Mouse (Mus musculus): ENCODE data around the gene Klk5.
A peak's percentile ranks its signal among the peaks of the same experiment; 100 is the strongest.

Klk5 gene

DNA sequence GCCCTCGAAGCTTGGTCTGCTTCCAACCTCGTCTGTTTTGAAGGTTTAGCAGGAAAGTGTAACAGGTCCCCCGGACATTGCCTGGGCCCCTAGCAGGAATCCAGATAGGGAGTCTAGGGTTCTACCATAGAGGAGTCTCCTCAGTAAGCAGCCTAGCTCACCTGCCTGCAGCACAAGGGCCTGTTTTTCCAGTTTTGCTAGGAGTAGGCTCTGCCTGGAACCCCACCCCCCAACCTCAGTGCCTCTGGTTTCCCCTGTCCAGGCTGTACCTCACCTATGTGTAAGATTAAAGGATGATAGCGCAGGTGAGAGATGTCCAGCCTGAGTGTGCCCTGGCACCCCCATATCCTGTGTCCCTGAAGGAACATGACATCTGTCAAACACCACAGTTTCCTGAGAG, 34.7 kb downstream of the Klk5 start:
- no peak for DNase-seq (ENCODE audit: low spot score)

DNA sequence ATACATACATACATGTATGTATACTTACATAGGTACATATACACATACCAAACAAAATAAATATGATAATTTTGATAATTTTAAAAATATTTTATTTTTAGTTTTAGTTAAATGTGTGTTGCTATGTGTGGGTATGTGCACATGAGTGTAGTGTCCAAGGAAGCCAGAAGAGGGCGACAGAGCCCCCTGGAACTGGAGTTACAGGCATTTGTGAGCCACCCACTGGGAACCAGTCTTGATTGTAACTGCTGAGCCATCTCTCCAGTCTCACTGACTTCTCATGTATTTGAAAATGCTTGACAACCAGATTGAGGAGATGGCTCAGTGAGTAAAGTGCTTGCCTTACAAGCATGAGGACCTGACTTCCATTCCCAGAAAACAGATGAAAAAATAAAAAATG, 36.5 kb downstream of the Klk5 start:
- no peak for DNase-seq (ENCODE audit: low spot score)

DNA sequence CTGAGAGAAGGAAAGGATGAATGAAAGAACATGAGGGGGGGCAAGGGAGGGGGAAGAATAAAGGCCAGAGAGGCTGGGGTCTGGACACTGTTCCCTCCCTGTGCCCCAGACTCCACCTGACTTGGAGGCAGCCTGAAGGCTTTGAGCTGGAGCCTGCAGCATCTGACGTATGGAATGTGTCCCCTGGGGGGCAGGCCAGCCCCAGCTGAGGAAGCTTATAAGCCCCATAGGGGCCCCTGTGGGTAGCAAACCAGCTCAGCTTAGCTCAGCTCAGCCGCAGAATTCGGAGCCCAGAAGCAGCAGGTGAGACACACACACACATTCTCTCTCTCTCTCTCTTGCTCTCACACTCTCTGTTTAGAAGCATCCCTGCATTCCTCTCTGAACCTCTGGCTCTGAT, 39.1 kb downstream of the Klk5 start, which contains the start of gene Klk4:
Klk4 (plus strand) TSS at position 249 of the 400 bp plus-strand sequence.
- DNase-seq (ENCODE audit: low spot score): no peak

DNA sequence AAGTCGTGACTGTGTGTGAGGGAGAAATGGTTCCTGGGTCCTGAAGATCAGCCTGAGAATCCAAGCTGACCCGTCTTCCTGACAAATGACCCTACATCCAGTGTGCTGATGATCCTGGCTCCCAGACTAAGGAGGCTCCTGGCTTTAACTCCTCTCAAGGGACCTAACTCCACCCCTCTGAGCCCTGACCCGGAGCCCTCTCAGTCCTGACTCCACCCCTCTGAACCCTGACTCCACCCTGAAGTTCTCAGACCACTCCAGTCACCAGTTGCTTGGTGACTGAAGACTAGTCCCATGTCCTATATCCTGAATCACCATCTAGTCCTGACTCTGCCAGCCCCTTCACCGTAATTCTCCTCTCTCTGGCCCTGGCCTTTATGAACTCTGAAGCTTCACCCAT, 40.6 kb downstream of the Klk5 start:
- DNase-seq (ENCODE audit: low spot score): no peak

DNA sequence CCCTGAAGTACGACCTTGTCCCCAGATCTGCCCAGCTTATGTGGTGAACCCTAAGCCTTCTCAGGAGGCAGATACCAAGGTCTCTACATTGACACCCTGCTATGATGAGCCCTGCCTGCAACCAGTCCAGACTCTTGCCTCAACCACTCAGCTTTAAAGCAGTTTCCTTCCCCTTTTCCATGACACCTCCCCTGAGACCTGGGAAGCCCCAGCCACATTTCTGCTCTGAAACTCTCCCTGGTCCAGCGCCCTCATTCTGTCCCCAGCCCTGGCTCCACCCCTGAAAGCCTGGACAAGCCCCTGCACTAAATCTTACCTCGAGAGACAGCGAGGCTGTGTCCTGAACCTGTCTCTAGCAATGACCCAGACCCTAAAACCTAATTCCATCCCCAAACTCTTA, 41.0 kb downstream of the Klk5 start:
- no peak for DNase-seq (ENCODE audit: low spot score)

DNA sequence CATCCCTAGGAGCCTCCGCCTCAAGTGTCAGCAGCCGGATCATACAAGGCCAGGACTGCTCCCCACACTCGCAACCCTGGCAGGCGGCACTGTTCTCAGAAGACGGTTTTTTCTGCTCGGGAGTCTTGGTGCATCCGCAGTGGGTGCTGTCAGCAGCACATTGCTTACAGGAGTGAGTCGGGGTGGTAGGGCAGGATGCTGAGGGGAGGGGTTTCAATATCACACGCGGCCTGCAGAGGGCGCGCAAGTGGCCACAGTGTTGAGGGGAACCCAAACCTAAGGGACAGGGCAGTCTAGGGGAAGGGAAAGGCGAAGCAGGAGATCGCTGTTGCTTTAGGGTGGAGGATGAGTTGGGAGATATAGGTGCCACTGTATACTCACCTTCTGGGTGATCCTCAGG, 41.8 kb downstream of the Klk5 start:
- DNase-seq (ENCODE audit: low spot score): peak; percentile 41

DNA sequence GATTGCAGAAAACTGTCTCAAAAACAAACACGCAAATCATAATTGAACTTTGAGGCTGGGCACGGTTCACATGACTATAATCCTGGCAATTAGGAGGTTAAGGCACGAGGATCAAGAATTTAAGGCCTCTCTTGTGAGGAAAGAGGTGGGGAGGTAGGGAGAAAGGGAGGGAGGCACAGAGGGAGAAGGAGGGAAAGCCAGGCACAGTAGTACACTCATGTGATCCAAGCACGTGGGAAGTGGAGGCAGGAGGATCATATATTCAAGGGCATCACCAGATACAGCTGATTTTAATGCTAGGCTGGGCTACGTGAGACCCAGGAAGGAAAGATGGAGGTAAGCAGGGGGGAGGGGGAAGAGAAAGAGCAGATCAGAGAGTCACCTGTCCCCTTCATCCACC, 49.6 kb downstream of the Klk5 start:
- DNase-seq (ENCODE audit: low spot score): no peak

DNA sequence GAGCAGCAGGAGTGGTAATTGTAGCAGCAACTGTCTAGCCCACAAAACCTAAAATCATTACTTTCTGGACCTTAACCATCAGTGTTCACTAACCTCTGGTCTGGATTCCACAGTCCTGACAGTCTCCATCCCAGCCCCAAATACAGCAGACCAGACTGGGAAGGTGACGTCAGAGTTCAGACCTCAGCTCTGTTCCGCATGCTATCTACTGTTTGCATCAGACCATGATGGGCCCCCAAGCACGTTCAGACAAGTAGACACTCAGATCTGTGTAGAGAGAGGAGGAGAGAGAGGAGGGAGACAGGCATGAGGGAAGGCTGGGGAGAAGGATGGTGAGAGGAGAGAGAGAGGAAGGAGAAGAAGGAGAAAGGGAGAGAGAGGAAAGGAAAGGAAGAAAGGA, 50.0 kb downstream of the Klk5 start:
- no peak for DNase-seq (ENCODE audit: low spot score)

DNA sequence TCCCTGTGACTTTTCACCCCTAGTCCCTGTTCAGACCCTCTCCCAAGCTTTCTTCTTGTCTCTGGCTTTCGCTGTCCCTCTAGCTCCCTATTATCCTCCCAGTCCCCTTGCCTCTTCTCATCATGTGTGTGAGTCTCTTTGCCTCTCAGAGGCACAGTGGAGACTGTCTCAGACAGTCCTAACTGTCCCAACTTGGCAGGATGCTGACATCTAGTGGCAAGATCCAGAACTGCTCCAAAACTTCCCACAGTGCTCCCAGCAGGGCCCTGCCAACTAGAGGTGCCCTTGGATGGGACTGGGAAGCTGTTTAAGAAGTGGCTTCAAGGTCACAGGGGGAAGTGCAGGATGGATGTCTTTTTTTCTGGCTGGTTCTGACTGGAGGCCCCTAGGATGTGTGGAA, 53.1 kb downstream of the Klk5 start:
- peak; percentile 88 for DNase-seq (ENCODE audit: low spot score)
